Mouse (Mus musculus) MEL (cell line): ENCODE data around the gene Fars2. TPM values are rescaled to one million over a fixed set of nuclear protein-coding genes. Genes with fewer than 3 reads are reported as not detected.

Experiments used
- DNase-seq: peaks from one replicate; pipeline ENCODE4 v3.0.0; 2011; ENCODE audit warnings: low read depth, low spot score
- H3K27ac ChIP-seq: 2 replicates; pipeline ENCODE4 v1.5.1; 2012; ENCODE audit warnings: low read depth, mild to moderate bottlenecking, control low read depth, low read length, moderate library complexity; ENCODE audit not compliant: control insufficient read depth
- H3K27me3 ChIP-seq, 2 experiments: fragments of 150-350 bp in 1 of 2; sonication (generic) in 1 of 2; 2 replicates each; pipeline ENCODE4 v1.6.1; 2012; ENCODE audit warnings: low read length in 2 of 2, mild to moderate bottlenecking in 2 of 2, improper control_type of control experiment in 1 of 2, moderate library complexity in 1 of 2; ENCODE audit not compliant: insufficient read depth in 2 of 2, control insufficient read depth in 1 of 2
- H3K36me3 ChIP-seq, 2 experiments: 2 replicates each; pipeline ENCODE4 v1.6.1; 2012 to 2014; ENCODE audit warnings: low read length in 2 of 2, improper control_type of control experiment in 1 of 2, inconsistent platforms in 1 of 2, mild to moderate bottlenecking in 1 of 2; ENCODE audit not compliant: insufficient read depth in 2 of 2, control insufficient read depth in 1 of 2
- H3K4me1 ChIP-seq, 2 experiments: fragments of 150-350 bp in 1 of 2; sonication (generic) in 1 of 2; 2 replicates each; pipeline ENCODE4 v1.6.1; 2012; ENCODE audit warnings: low read length in 2 of 2, improper control_type of control experiment in 1 of 2, mild to moderate bottlenecking in 1 of 2; ENCODE audit not compliant: insufficient read depth in 2 of 2, control insufficient read depth in 1 of 2
- H3K4me3 ChIP-seq, 2 experiments: fragments of 150-350 bp in 1 of 2; sonication (generic) in 1 of 2; 2 replicates each; pipeline ENCODE4 v1.5.1; 2012; ENCODE audit warnings: low read depth in 2 of 2, low read length in 2 of 2, mild to moderate bottlenecking in 2 of 2, moderate library complexity in 2 of 2, control low read depth in 1 of 2, improper control_type of control experiment in 1 of 2; ENCODE audit not compliant: control insufficient read depth in 1 of 2, insufficient read depth in 1 of 2
- H3K79me2 ChIP-seq: 2 replicates; pipeline ENCODE4 v1.6.1; 2012; ENCODE audit warnings: mild to moderate bottlenecking, low read length, moderate library complexity; ENCODE audit not compliant: control insufficient read depth, poor library complexity, insufficient read depth
- H3K9ac ChIP-seq: 2 replicates; pipeline ENCODE4 v1.6.1; 2012; ENCODE audit warnings: low read depth, mild to moderate bottlenecking, control low read depth, low read length, moderate library complexity; ENCODE audit not compliant: control insufficient read depth, poor library complexity, severe bottlenecking
- H3K9me3 ChIP-seq: fragments of 150-350 bp; sonication (generic); replicated peaks from 2 replicates; pipeline ENCODE4 v1.6.1; 2012; ENCODE audit warnings: mild to moderate bottlenecking, low read length, improper control_type of control experiment, moderate library complexity; ENCODE audit not compliant: insufficient read depth
- CTCF ChIP-seq, 3 experiments: IDR thresholded peaks in 2 of 3; conservative IDR thresholded peaks in 1 of 3; 2 replicates each; pipeline ENCODE4 v1.5.1; 2011 to 2012; ENCODE audit warnings: low read length in 3 of 3, low read depth in 2 of 3, mild to moderate bottlenecking in 2 of 3, improper control_type of control experiment in 1 of 3, inconsistent platforms in 1 of 3, mixed read lengths in 1 of 3, moderate library complexity in 1 of 3; ENCODE audit not compliant: control insufficient read depth in 1 of 3, insufficient read depth in 1 of 3, poor library complexity in 1 of 3, severe bottlenecking in 1 of 3
- ELF1 ChIP-seq: IDR thresholded peaks from 2 replicates; pipeline ENCODE4 v1.6.1; 2014; ENCODE audit warnings: low read depth, mild to moderate bottlenecking, inconsistent platforms, low read length, improper control_type of control experiment, moderate library complexity
- EP300 ChIP-seq, 2 experiments: IDR thresholded peaks; 2 replicates each; pipeline ENCODE4 v1.6.1; 2011; ENCODE audit warnings: improper control_type of control experiment in 2 of 2, low read length in 2 of 2, low read depth in 1 of 2, mild to moderate bottlenecking in 1 of 2
- HCFC1 ChIP-seq: IDR thresholded peaks from 2 replicates; pipeline ENCODE4 v1.6.1; 2012; ENCODE audit warnings: low read depth, mild to moderate bottlenecking, inconsistent platforms, low read length, improper control_type of control experiment, moderate library complexity
- JUND ChIP-seq: IDR thresholded peaks from 2 replicates; pipeline ENCODE4 v1.6.1; 2011; ENCODE audit warnings: low read depth, mild to moderate bottlenecking, improper control_type of control experiment, low read length
- KAT2A ChIP-seq: conservative IDR thresholded peaks from 2 replicates; pipeline ENCODE4 v1.6.1; 2012; ENCODE audit warnings: low read depth, low read length, improper control_type of control experiment, inconsistent platforms
- MAFK ChIP-seq: IDR thresholded peaks from 2 replicates; pipeline ENCODE4 v1.6.1; 2011; ENCODE audit warnings: low read depth, mild to moderate bottlenecking, low read length, improper control_type of control experiment, borderline replicate concordance
- MAX ChIP-seq: IDR thresholded peaks from 2 replicates; pipeline ENCODE4 v1.6.1; 2011; ENCODE audit warnings: low read length, improper control_type of control experiment
- MAZ ChIP-seq: IDR thresholded peaks from 2 replicates; pipeline ENCODE4 v1.6.1; 2012; ENCODE audit warnings: low read depth, mild to moderate bottlenecking, inconsistent platforms, low read length, improper control_type of control experiment
- MYB ChIP-seq: IDR thresholded peaks from 2 replicates; pipeline ENCODE4 v1.6.1; 2011; ENCODE audit warnings: mild to moderate bottlenecking, low read depth, low read length, improper control_type of control experiment
- MYC ChIP-seq: IDR thresholded peaks from 2 replicates; pipeline ENCODE4 v1.6.1; 2011; ENCODE audit warnings: low read depth, mild to moderate bottlenecking, low read length, improper control_type of control experiment, moderate library complexity
- NELFE ChIP-seq: IDR thresholded peaks from 2 replicates; pipeline ENCODE4 v1.6.1; 2011; ENCODE audit warnings: low read depth, low read length, improper control_type of control experiment
- NRF1 ChIP-seq: IDR thresholded peaks from 2 replicates; pipeline ENCODE4 v1.6.1; 2014; ENCODE audit warnings: low read depth, mild to moderate bottlenecking, inconsistent platforms, low read length, improper control_type of control experiment, moderate library complexity; ENCODE audit not compliant: poor library complexity, insufficient read depth, severe bottlenecking
- POLR2A ChIP-seq, 2 experiments: IDR thresholded peaks; 2 replicates each; pipeline ENCODE4 v1.6.1; 2011 to 2012; ENCODE audit warnings: low read length in 2 of 2, mild to moderate bottlenecking in 2 of 2, control low read depth in 1 of 2, improper control_type of control experiment in 1 of 2, low read depth in 1 of 2, moderate library complexity in 1 of 2; ENCODE audit not compliant: control insufficient read depth in 1 of 2, insufficient read depth in 1 of 2, poor library complexity in 1 of 2
- POLR2AphosphoS2 ChIP-seq: IDR thresholded peaks from 2 replicates; pipeline ENCODE4 v1.6.1; 2011; ENCODE audit warnings: low read length, improper control_type of control experiment
- POLR2AphosphoS5 ChIP-seq: IDR thresholded peaks from 2 replicates; pipeline ENCODE4 v1.6.1; 2012; ENCODE audit warnings: low read depth, borderline replicate concordance, mild to moderate bottlenecking, inconsistent platforms, low read length, moderate library complexity, mixed read lengths
- RAD21 ChIP-seq: IDR thresholded peaks from 2 replicates; pipeline ENCODE4 v1.6.1; 2011; ENCODE audit warnings: mild to moderate bottlenecking, low read depth, low read length, improper control_type of control experiment
- RCOR1 ChIP-seq: IDR thresholded peaks from 2 replicates; pipeline ENCODE4 v1.6.1; 2012; ENCODE audit warnings: low read depth, mild to moderate bottlenecking, inconsistent platforms, low read length, improper control_type of control experiment
- SIN3A ChIP-seq: IDR thresholded peaks from 2 replicates; pipeline ENCODE4 v1.6.1; 2012; ENCODE audit warnings: low read length, improper control_type of control experiment, inconsistent platforms
- TAL1 ChIP-seq: IDR thresholded peaks from 2 replicates; pipeline ENCODE4 v1.6.1; 2012; ENCODE audit warnings: mild to moderate bottlenecking, inconsistent platforms, low read length, moderate library complexity, mixed read lengths
- TBP ChIP-seq: IDR thresholded peaks from 2 replicates; pipeline ENCODE4 v1.8.0; 2011; ENCODE audit warnings: low read depth, low read length, improper control_type of control experiment
- TCF12 ChIP-seq: IDR thresholded peaks from 2 replicates; pipeline ENCODE4 v1.6.1; 2014; ENCODE audit warnings: low read depth, mild to moderate bottlenecking, inconsistent platforms, low read length, improper control_type of control experiment, moderate library complexity
- UBTF ChIP-seq: IDR thresholded peaks from 2 replicates; pipeline ENCODE4 v1.6.1; 2012; ENCODE audit warnings: low read depth, mild to moderate bottlenecking, inconsistent platforms, low read length, improper control_type of control experiment, moderate library complexity, borderline replicate concordance; ENCODE audit not compliant: insufficient read depth
- ZC3H11A ChIP-seq: IDR thresholded peaks from 2 replicates; pipeline ENCODE4 v1.6.1; 2012; ENCODE audit warnings: low read depth, mild to moderate bottlenecking, inconsistent platforms, low read length, improper control_type of control experiment
- ZMIZ1 ChIP-seq: IDR thresholded peaks from 2 replicates; pipeline ENCODE4 v1.6.1; 2012; ENCODE audit warnings: low read depth, mild to moderate bottlenecking, inconsistent platforms, low read length, improper control_type of control experiment, moderate library complexity
- ZNF384 ChIP-seq: IDR thresholded peaks from 2 replicates; pipeline ENCODE4 v1.6.1; 2012; ENCODE audit warnings: low read depth, mild to moderate bottlenecking, inconsistent platforms, low read length, improper control_type of control experiment
- polyA plus RNA-seq, 2 experiments: library from polyadenylated mRNA; stranded (reverse) in 1 of 2; unstranded in 1 of 2; fragments of >175 nt in 1 of 2; fragments of >200 nt in 1 of 2; gene quantifications; 2 replicates each; pipeline versions ENCODE4 v1.2.1 to v1.2.4; 2012; ENCODE audit warnings: low replicate concordance in 2 of 2, low read depth in 1 of 2; ENCODE audit not compliant: insufficient read length in 2 of 2, insufficient read depth in 1 of 2, missing spikeins in 1 of 2
- total RNA-seq: library from RNA; depleted of rRNA; stranded (reverse); fragments of 300-350 nt; gene quantifications from 2 replicates; pipeline ENCODE4 v1.2.3, GENCODE M21; 2012

The Fars2 gene
- total and polyA plus RNA-seq, 3 experiments: 32.6 to 39.2 TPM; not detected in 1

DNA sequence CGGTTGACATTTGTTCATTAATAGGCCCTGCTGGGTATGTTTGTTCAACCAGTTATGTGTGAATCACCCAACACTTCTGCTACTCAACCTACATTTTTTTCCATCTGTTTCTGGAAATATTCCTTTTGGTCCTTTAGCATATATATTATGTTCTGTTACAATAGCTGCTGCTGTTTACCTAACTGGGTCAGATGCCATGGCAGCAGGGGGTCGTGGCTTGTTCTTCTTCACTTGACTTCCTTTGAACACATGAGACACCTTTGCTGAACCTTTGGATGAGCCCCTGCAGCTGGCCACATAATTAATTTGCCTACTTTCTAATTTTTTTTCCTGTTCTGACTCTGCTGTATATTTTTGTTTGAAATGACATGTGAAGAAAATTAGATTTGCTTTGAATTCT lies 475.1 kb downstream of the Fars2 start:
- H3K4me1 ChIP-seq: no peaks in the 10 kb centered on the region
- H3K27ac ChIP-seq: no peak overlapping the region
- H3K79me2 ChIP-seq: no peaks in the 10 kb centered on the region
- H3K9ac ChIP-seq: no peak overlapping the region
- H3K4me3 ChIP-seq: no peak overlapping the region
- no peaks in the 10 kb centered on the region for H3K27me3 ChIP-seq
- TF ChIP-seq ZNF384 (no peak), POLR2AphosphoS5 (no peak), POLR2AphosphoS2 (no peak), ZC3H11A (no peak), NELFE (no peak), ZMIZ1 (no peak), ELF1 (no peak), SIN3A (no peak), POLR2A (IDR thresholded peaks at IDR 0.05; ENCODE audit: control insufficient read depth in 1 of 2, insufficient read depth in 1 of 2, low read depth in 1 of 2, low read length in 2 of 2, poor library complexity in 1 of 2) (no peak), CTCF (IDR thresholded peaks at IDR 0.05 in 2 of 3, conservative IDR thresholded peaks at IDR 0.05 in 1 of 3; ENCODE audit: control insufficient read depth in 1 of 3, insufficient read depth in 1 of 3, low read depth in 2 of 3, low read length in 3 of 3, poor library complexity in 1 of 3, severe bottlenecking in 1 of 3) (no peak), RAD21 (no peak), TBP (no peak), NRF1 (no peak), TAL1 (no peak), UBTF (no peak), RCOR1 (no peak), MAZ (no peak), EP300 (IDR thresholded peaks at IDR 0.05; ENCODE audit: low read depth in 1 of 2, low read length in 2 of 2) (no peak), MYB (no peak)
- H3K9me3 ChIP-seq: no peaks in the 10 kb centered on the region
- DNase-seq: no peak
- H3K36me3 ChIP-seq: no peaks in the 10 kb centered on the region

DNA sequence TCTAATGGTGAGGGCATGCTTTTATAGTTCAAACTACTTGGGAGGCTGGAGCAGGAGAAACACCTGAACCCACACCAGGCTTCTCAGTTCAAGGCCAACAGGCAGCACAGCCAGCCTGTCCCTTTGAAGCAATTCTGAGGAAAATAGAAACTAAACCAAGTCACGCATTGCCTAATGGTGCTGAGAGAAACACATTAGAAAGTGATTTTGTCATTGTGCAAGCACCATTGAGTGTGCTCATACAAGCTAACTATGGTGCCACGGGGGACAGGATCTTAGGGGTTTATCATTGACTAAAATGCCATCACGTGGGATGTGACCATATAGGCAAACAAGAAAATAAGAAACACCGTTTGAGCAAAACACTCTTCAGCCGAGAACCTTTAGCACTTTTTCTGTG lies 489.5 kb downstream of the Fars2 start:
- Histone ChIP-seq H3K36me3 (no peaks in the 10 kb centered on the region), H3K79me2 (no peaks in the 10 kb centered on the region), H3K9ac (no peak overlapping the region), H3K4me1 (no peaks in the 10 kb centered on the region), H3K9me3 (no peaks in the 10 kb centered on the region), H3K27me3 (no peaks in the 10 kb centered on the region; a peak in 1 of 4 replicates), H3K4me3 (no peak overlapping the region), H3K27ac (no peak overlapping the region)
- no peak for TF ChIP-seq MAX
- no peak for TF ChIP-seq EP300 (IDR thresholded peaks at IDR 0.05; ENCODE audit: low read depth in 1 of 2, low read length in 2 of 2)
- TF ChIP-seq NRF1: no peak
- no peak for TF ChIP-seq ZMIZ1
- no peak for TF ChIP-seq KAT2A
- TF ChIP-seq MAFK: no peak
- TF ChIP-seq JUND: no peak
- TF ChIP-seq ZNF384: no peak
- TF ChIP-seq TCF12: no peak
- no peak for TF ChIP-seq MYC
- no peak for TF ChIP-seq HCFC1
- no peak for DNase-seq
